ENCODE assay signal across 19 mouse cellular contexts in the genomic region with DNA sequence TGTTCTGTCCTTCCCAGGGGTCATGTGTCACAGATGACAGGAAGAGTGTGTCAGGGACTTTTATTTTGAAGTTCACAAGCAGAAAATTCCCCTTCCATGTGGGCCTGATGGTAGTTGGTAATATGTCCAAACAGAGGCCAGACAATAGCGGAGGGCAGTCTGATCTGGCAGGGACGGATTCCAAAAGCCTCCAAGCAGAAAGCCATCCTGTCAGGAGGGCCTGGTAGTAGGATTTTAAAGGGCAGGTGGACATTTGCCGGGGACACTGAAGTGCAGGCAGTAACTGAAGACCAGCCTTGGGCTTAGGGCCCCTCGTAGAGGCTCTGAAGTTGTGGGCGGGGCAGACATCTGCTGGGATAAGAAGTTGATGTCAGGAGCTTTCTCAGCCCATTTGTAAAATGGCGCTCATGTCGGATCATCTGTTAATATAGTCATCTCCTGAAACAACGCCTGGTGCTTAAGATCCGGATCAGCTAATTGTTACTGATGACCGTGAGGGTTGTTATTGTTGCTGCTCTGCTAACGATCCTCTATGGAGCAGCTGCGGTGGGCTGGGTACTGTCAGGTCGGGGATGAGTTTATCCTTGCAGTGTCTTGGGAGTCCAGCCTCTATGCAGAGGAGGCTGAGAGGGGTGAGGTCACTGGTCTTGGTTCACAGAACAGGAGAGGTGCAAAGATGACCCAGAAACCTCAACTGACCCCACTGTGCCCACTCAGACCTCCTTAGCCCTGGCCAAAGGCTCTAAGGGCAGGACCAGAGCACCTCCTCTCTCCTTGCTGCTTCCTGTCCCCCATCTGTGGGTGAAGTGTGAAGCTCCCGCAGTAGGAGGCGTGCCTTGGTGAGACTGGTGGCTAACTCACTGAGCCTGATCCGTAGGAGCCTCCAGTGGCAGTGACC. TPM values are rescaled to one million over a fixed set of nuclear protein-coding genes. Genes with fewer than 3 reads are reported as not detected.
DNase-seq lines count a peak whose midpoint lies in the region; ATAC-seq and TF ChIP-seq lines count a peak whose summit lies in the region.
"Had no signal": no experiment of that assay in that cellular context is flagged by ENCODE, and none has a peak within 500 bp of the region (broad histone marks: within the 10 kb centered on the region; RNA-seq: fewer than 3 reads in every experiment).

No protein-coding gene starts in this region.

- no peak for DNase-seq in forebrain, embryonic 10.5 days (ENCODE audit: extremely low spot score, low spot score)
- no peak for DNase-seq in forebrain, embryonic 14.5 days (ENCODE audit: low spot score)
- peak; percentile 11 for DNase-seq in kidney, adult 11 months
- no peak for DNase-seq in kidney, adult 8-10 months
- DNase-seq in brain, embryonic 14.5 days (ENCODE audit: low read depth), result peak; percentile 67
- DNase-seq in ovary, postnatal 36 days (ENCODE audit: low spot score), result no peak
- no peak for DNase-seq in heart, adult 9 months (ENCODE audit: low spot score in 2 of 2)
- DNase-seq: adrenal gland, postnatal 14 days; cerebellum, adult 11 months; heart, adult 11 months; heart, postnatal 36 days; right cerebral cortex, postnatal 25 days had no signal

- TF ChIP-seq POLR2A in brain, embryonic 14.5 days (IDR thresholded peaks at IDR 0.05; ENCODE audit: borderline replicate concordance, extremely low read depth, insufficient read depth, insufficient read length, poor library complexity, severe bottlenecking), result no peak

- 54% methylated on average over 16 of the region's 16 CpGs for WGBS in forebrain, embryonic 10.5 days
- 28% methylated on average over 16 of the region's 16 CpGs for WGBS in forebrain, embryonic 14.5 days
- 20% methylated on average over 16 of the region's 16 CpGs for WGBS in midbrain, embryonic 16.5 days

- H3K9ac ChIP-seq in forebrain, embryonic 14.5 days (ENCODE audit: low read length), result no peak overlapping the region
- 0 out of 2 replicates have a peak overlapping the region, but pooled peaks have one; percentile 1 for H3K9ac ChIP-seq in midbrain, embryonic 16.5 days (ENCODE audit: low read depth, low read length)
- H3K9ac ChIP-seq: liver, embryonic 14.5 days had no signal

- H3K27me3 ChIP-seq in forebrain, embryonic 10.5 days (ENCODE audit: poor library complexity, severe bottlenecking), result peaks cover 99% of the 10 kb centered on the region
- no peaks in the 10 kb centered on the region for H3K27me3 ChIP-seq in forebrain, embryonic 14.5 days (replicated peaks; ENCODE audit: control insufficient read depth, insufficient read depth, low read length)
- H3K27me3 ChIP-seq in midbrain, embryonic 16.5 days (ENCODE audit: control insufficient read depth, insufficient read depth, low read depth, low read length), result peaks cover 7% of the 10 kb centered on the region

- H3K9me3 ChIP-seq in forebrain, embryonic 10.5 days, result no peaks in the 10 kb centered on the region
- H3K9me3 ChIP-seq in forebrain, embryonic 14.5 days (replicated peaks; ENCODE audit: control insufficient read depth, low read length), result no peaks in the 10 kb centered on the region
- no peaks in the 10 kb centered on the region for H3K9me3 ChIP-seq in midbrain, embryonic 16.5 days (replicated peaks; ENCODE audit: control insufficient read depth, low read length, poor library complexity, severe bottlenecking)

- H3K4me1 ChIP-seq in forebrain, embryonic 10.5 days, result peaks cover 92% of the 10 kb centered on the region
- peaks cover 20% of the 10 kb centered on the region for H3K4me1 ChIP-seq in forebrain, embryonic 14.5 days (ENCODE audit: control insufficient read depth, insufficient read depth, low read length)
- peaks cover 31% of the 10 kb centered on the region for H3K4me1 ChIP-seq in midbrain, embryonic 16.5 days (ENCODE audit: control insufficient read depth, insufficient read depth, low read length)

- no peak for ATAC-seq in forebrain, embryonic 14.5 days
- no peak for ATAC-seq in midbrain, embryonic 16.5 days
- ATAC-seq: CD4-positive, CD25-positive, alpha-beta regulatory T cell, adult 4 months; inflammation-experienced regulatory T-cells, adult 6 months had no signal

- H3K4me2 ChIP-seq in forebrain, embryonic 14.5 days (ENCODE audit: low read length), result no peak overlapping the region
- H3K4me2 ChIP-seq in midbrain, embryonic 16.5 days (ENCODE audit: low read length), result peak overlapping the region; percentile 6; the same call in 1 of the 2 replicates

- H3K4me3 ChIP-seq in forebrain, embryonic 10.5 days, result no peak overlapping the region
- no peak overlapping the region for H3K4me3 ChIP-seq in forebrain, embryonic 14.5 days (ENCODE audit: low read depth, low read length)
- no peak overlapping the region for H3K4me3 ChIP-seq in midbrain, embryonic 16.5 days (ENCODE audit: low read depth, low read length)

- H3K36me3 ChIP-seq in forebrain, embryonic 10.5 days (replicated peaks), result no peaks in the 10 kb centered on the region
- H3K36me3 ChIP-seq in forebrain, embryonic 14.5 days (ENCODE audit: control insufficient read depth, insufficient read depth, low read length), result no peaks in the 10 kb centered on the region
- H3K36me3 ChIP-seq in midbrain, embryonic 16.5 days (ENCODE audit: control insufficient read depth, insufficient read depth, low read length), result no peaks in the 10 kb centered on the region

- peak overlapping the region; percentile 62 for H3K27ac ChIP-seq in forebrain, embryonic 10.5 days
- no peak overlapping the region for H3K27ac ChIP-seq in forebrain, embryonic 14.5 days (ENCODE audit: low read depth, low read length)
- no peak overlapping the region; the same call in 1 of the 2 replicates for H3K27ac ChIP-seq in midbrain, embryonic 16.5 days (ENCODE audit: low read length)
- H3K27ac ChIP-seq: kidney, postnatal 0 days; liver, embryonic 14.5 days had no signal

- no peak for TF ChIP-seq CTCF in brain, embryonic 14.5 days (IDR thresholded peaks at IDR 0.05; ENCODE audit: borderline replicate concordance, extremely low read depth, insufficient read depth, insufficient read length)

RNA-seq across cellular contexts. Expression of a gene that starts 10.1 kb away (rescaled TPM):
- 0.46 and 0.60 TPM in 2 replicates for polyA plus RNA-seq in forebrain, embryonic 10.5 days (2016; fragmentation: Nextera tagmentation; extraction: Ambion mirVana)
- 1.9 and 3.1 TPM in 2 replicates for polyA plus RNA-seq in forebrain, embryonic 14.5 days (2014; fragmentation: Nextera tagmentation; extraction: Ambion mirVana)
- 28.5 and 33.9 TPM in 2 replicates for polyA plus RNA-seq in brain, embryonic 14.5 days (2012; rRNA removed)
- 18.4 and 20.7 TPM in 2 replicates for polyA plus RNA-seq in midbrain, embryonic 16.5 days (2015; fragmentation: Nextera tagmentation; extraction: Ambion mirVana)
- polyA plus RNA-seq: CD4-positive, CD25-positive, alpha-beta regulatory T cell, adult 4 months; heart, embryonic 14.5 days; lung, embryonic 16.5 days had no signal

Comparison
In these comparisons a context has a peak if more than half of its experiments do, and no peak if none do; other contexts are left out.
1. DNase-seq: peak in kidney, adult 11 months (single experiment) and brain, embryonic 14.5 days (single experiment); none in forebrain, embryonic 10.5 days (single experiment), forebrain, embryonic 14.5 days (single experiment), kidney, adult 8-10 months (0 of 2), ovary, postnatal 36 days (single experiment) and heart, adult 9 months (0 of 2).